Mouse (Mus musculus): ENCODE data around the gene Asb5. TPM values are rescaled to one million over a fixed set of nuclear protein-coding genes. Genes with fewer than 3 reads are reported as not detected.

Asb5 gene
- total and polyA plus RNA-seq, 3 experiments = not detected

DNA sequence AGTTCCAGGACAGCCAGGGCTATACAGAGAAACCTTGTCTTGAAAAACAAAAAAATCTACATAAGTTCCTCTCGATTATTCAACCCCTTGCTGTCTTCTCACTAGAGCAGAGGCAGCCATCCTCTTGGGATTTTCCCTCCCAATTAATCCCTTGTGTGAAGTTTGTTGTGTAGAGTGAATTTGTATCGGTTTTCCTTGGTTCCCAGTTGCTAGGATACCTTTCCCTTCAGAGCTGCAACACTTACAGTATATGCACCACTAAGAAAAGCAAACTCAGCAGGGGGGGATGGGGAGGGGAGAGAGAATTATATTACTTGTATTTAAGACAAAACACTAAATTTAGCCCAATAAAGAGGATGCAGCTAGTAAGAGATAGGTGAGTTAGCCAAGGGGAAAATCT, 66.7 kb downstream of the Asb5 start:
- TF ChIP-seq E2F4 (IDR thresholded peaks at IDR 0.05; ENCODE audit: insufficient replicate concordance, low read depth, low read length) (no peak), USF2 (conservative IDR thresholded peaks at IDR 0.05; ENCODE audit: low read depth, low read length) (no peak), TBP (conservative IDR thresholded peaks at IDR 0.05; ENCODE audit: low read depth, low read length) (no peak), TCF12 (IDR thresholded peaks at IDR 0.05; ENCODE audit: low read depth, low read length) (no peak), NRF1 (IDR thresholded peaks at IDR 0.05; ENCODE audit: low read depth, low read length) (no peak), GABPA (IDR thresholded peaks at IDR 0.05; ENCODE audit: insufficient replicate concordance, low read depth, low read length) (no peak), MEF2A (IDR thresholded peaks at IDR 0.05; ENCODE audit: borderline replicate concordance, low read depth, low read length) (no peak), RCOR1 (conservative IDR thresholded peaks at IDR 0.05; ENCODE audit: low read depth, low read length) (no peak), MAFK (IDR thresholded peaks at IDR 0.05; ENCODE audit: insufficient replicate concordance, low read length) (no peak), KAT2A (IDR thresholded peaks at IDR 0.05; ENCODE audit: insufficient replicate concordance, low read length) (no peak), PAX5 (IDR thresholded peaks at IDR 0.05; ENCODE audit: low read length) (no peak), JUN (IDR thresholded peaks at IDR 0.05; ENCODE audit: insufficient read depth, low read depth, low read length) (no peak), POLR2AphosphoS2 (IDR thresholded peaks at IDR 0.05; ENCODE audit: low read depth, low read length) (no peak), CHD1 (IDR thresholded peaks at IDR 0.05; ENCODE audit: low read depth, low read length) (no peak)
- no peak overlapping the region for H3K27ac ChIP-seq (ENCODE audit: insufficient read depth, low read depth)
- no peak overlapping the region for H3K9ac ChIP-seq (ENCODE audit: insufficient read depth, low read depth)
- H3K79me2 ChIP-seq (replicated peaks; ENCODE audit: control insufficient read depth, extremely low read depth, insufficient read depth, poor library complexity, severe bottlenecking) = no peaks in the 10 kb centered on the region
- dilution Hi-C loops (cut with MboI; ENCODE audit: extremely low pct_ligation_motif_present, extremely low pct_unique_long_range_greater_than_20kb, low sequenced_read_pairs) (no loop called here), in situ Hi-C loops (cut with MboI; ENCODE audit: low pct_ligation_motif_present, low pct_unique_long_range_greater_than_20kb, low sequenced_read_pairs) (no loop called here)
- no peaks in the 10 kb centered on the region for H3K36me3 ChIP-seq (replicated peaks in 1 of 2; ENCODE audit: control insufficient read depth in 1 of 2, insufficient read depth in 1 of 2, low read length in 1 of 2)
- DNase-seq (ENCODE audit: extremely low read depth) = no peak
- H3K4me2 ChIP-seq (ENCODE audit: insufficient read depth, low read depth, poor library complexity, severe bottlenecking) = no peak overlapping the region
- H3K9me3 ChIP-seq (replicated peaks; ENCODE audit: low read length) = no peaks in the 10 kb centered on the region
- H3K4me3 ChIP-seq (replicated peaks in 1 of 3; ENCODE audit: low read depth in 2 of 3, low read length in 2 of 3, poor library complexity in 1 of 3) = no peak overlapping the region
- H3K27me3 ChIP-seq (replicated peaks) = no peaks in the 10 kb centered on the region
- H3K4me1 ChIP-seq (ENCODE audit: control insufficient read depth in 1 of 2, insufficient read depth in 2 of 2) = peaks cover 0 to 4% of the 10 kb centered on the region in 2 experiments; a peak in 1 of 4 replicates

DNA sequence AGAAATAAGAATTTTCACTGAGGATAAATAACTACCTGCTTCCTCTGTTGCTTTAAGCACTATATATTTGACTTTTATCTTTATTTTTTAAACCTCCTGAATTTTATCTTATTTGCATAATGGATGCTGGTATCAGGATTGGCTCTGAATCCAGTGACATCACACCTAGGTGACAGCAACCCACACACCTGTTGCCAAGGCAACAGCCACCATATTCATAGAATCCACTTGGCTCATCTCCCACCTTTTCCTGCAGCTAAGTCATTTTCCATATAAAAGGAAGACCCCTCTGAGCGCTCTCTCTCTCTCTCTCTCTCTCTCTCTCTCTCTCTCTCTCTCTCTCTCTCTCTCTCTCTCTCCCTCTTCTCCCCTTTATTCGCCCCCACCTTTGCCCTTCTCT, 67.6 kb downstream of the Asb5 start:
- Histone ChIP-seq H3K4me1 (ENCODE audit: control insufficient read depth in 1 of 2, insufficient read depth in 2 of 2) (peaks cover 0 to 4% of the 10 kb centered on the region in 2 experiments; a peak in 1 of 4 replicates), H3K9ac (ENCODE audit: insufficient read depth, low read depth) (no peak overlapping the region), H3K27ac (ENCODE audit: insufficient read depth, low read depth) (no peak overlapping the region), H3K9me3 (replicated peaks; ENCODE audit: low read length) (no peaks in the 10 kb centered on the region), H3K4me2 (ENCODE audit: insufficient read depth, low read depth, poor library complexity, severe bottlenecking) (no peak overlapping the region), H3K27me3 (replicated peaks) (no peaks in the 10 kb centered on the region), H3K79me2 (replicated peaks; ENCODE audit: control insufficient read depth, extremely low read depth, insufficient read depth, poor library complexity, severe bottlenecking) (no peaks in the 10 kb centered on the region), H3K4me3 (replicated peaks in 1 of 3; ENCODE audit: low read depth in 2 of 3, low read length in 2 of 3, poor library complexity in 1 of 3) (no peak overlapping the region), H3K36me3 (replicated peaks in 1 of 2; ENCODE audit: control insufficient read depth in 1 of 2, insufficient read depth in 1 of 2, low read length in 1 of 2) (no peaks in the 10 kb centered on the region)
- in situ Hi-C loops (cut with MboI; ENCODE audit: low pct_ligation_motif_present, low pct_unique_long_range_greater_than_20kb, low sequenced_read_pairs) = no loop called here
- DNase-seq (ENCODE audit: extremely low read depth) = no peak
- dilution Hi-C loops (cut with MboI; ENCODE audit: extremely low pct_ligation_motif_present, extremely low pct_unique_long_range_greater_than_20kb, low sequenced_read_pairs) = no loop called here
- TF ChIP-seq SMC3 (IDR thresholded peaks at IDR 0.05; ENCODE audit: low read depth, low read length) (no peak), GABPA (IDR thresholded peaks at IDR 0.05; ENCODE audit: insufficient replicate concordance, low read depth, low read length) (no peak), JUN (IDR thresholded peaks at IDR 0.05; ENCODE audit: insufficient read depth, low read depth, low read length) (no peak), ZC3H11A (IDR thresholded peaks at IDR 0.05; ENCODE audit: low read depth, low read length) (no peak), HCFC1 (IDR thresholded peaks at IDR 0.05; ENCODE audit: low read depth, low read length) (no peak), MAFK (IDR thresholded peaks at IDR 0.05; ENCODE audit: insufficient replicate concordance, low read length) (no peak), MYC (IDR thresholded peaks at IDR 0.05; ENCODE audit: low read depth, low read length) (no peak), RCOR1 (conservative IDR thresholded peaks at IDR 0.05; ENCODE audit: low read depth, low read length) (no peak), CHD2 (IDR thresholded peaks at IDR 0.05; ENCODE audit: low read length) (no peak)

All from CH12.LX (cell line).